Mouse (Mus musculus) neural tube, embryonic 14.5 days (tissue): ENCODE measurements around the gene Aff4. TPM values are rescaled to one million over a fixed set of nuclear protein-coding genes. Genes with fewer than 3 reads are reported as not detected.
"Not testable (repeated sequence)": the region's sequence is repeated elsewhere in the genome, so short reads cannot be mapped to it uniquely, and the experiment has no call there.

Experiments
- ATAC-seq: fragments of 200-750 bp; cut with Nextera tagmentation; 2 replicates; pipeline ENCODE4 v1.8.0; 2017; ENCODE audit warnings: low read depth, mild to moderate bottlenecking, moderate TSS enrichment, moderate library complexity
- H3K27ac ChIP-seq: fragments of 300-500 bp; sonication (generic); 2 replicates; pipeline ENCODE4 v1.5.1; 2014; ENCODE audit warnings: low read depth, mild to moderate bottlenecking, control low read depth, low read length, moderate library complexity, mixed read lengths
- H3K27me3 ChIP-seq: fragments of 300-500 bp; sonication (generic); 2 replicates; pipeline ENCODE4 v1.6.1; 2014; ENCODE audit warnings: low read length; ENCODE audit not compliant: control insufficient read depth, insufficient read depth
- H3K36me3 ChIP-seq: fragments of 300-500 bp; sonication (generic); 2 replicates; pipeline ENCODE4 v1.6.1; 2014; ENCODE audit warnings: low read length, mixed read lengths; ENCODE audit not compliant: control insufficient read depth, insufficient read depth
- H3K4me1 ChIP-seq: fragments of 300-500 bp; sonication (generic); 2 replicates; pipeline ENCODE4 v1.6.1; 2014; ENCODE audit warnings: low read length; ENCODE audit not compliant: control insufficient read depth, insufficient read depth
- H3K4me2 ChIP-seq: fragments of 300-500 bp; sonication (generic); 2 replicates; pipeline ENCODE4 v1.6.1; 2014; ENCODE audit warnings: mild to moderate bottlenecking, low read depth, low read length, control low read depth
- H3K4me3 ChIP-seq: fragments of 300-500 bp; sonication (generic); 2 replicates; pipeline ENCODE4 v1.5.1; 2014; ENCODE audit warnings: low read depth, low read length, control low read depth, mixed read lengths
- H3K9ac ChIP-seq: fragments of 300-500 bp; sonication (generic); replicated peaks from 2 replicates; pipeline ENCODE4 v1.6.1; 2014; ENCODE audit warnings: low read depth, mild to moderate bottlenecking, control low read depth, low read length, mixed read lengths
- H3K9me3 ChIP-seq: fragments of 300-500 bp; sonication (generic); 2 replicates; pipeline ENCODE4 v1.6.1; 2016; ENCODE audit warnings: low read length; ENCODE audit not compliant: control insufficient read depth
- WGBS: fragments of 180-500 bp; shearing (Covaris S2); extraction: QIAGEN DNeasy Blood & Tissue Kit; methylation state at CpG from one replicate; pipeline ENCODE4 v1.1.7; 2014; 5-methylcytosine and 5-hydroxymethylcytosine counted together
- polyA plus RNA-seq: library from polyadenylated mRNA; unstranded; fragments of >200 nt; fragmentation: Nextera tagmentation; extraction: Ambion mirVana; gene quantifications from 2 replicates; pipeline ENCODE4 v1.2.1, GENCODE M21; 2014

The Aff4 gene
- polyA plus RNA-seq, 1 experiment from 2014 or later: 95.0 TPM

DNA sequence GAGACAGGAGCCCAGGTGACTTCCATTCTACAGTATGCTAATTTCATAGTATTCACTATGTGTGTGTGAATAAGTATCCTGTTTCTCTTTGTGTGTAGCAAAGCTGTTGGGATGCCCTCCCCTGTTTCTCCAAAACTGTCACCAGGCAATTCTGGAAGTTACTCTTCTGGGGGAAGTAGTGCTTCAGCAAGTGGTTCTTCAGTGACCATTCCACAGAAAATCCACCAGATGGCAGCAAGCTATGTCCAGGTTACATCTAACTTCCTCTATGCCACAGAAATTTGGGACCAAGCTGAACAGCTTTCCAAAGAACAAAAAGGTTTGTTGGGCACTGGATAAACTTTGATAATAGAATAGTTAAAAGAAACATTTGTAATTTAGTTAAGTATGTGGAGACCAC is 61.1 kb downstream of the Aff4 start:
- peaks cover 84% of the 10 kb centered on the region for H3K36me3 ChIP-seq
- no peak overlapping the region for H3K4me3 ChIP-seq
- H3K9me3 ChIP-seq: no peaks in the 10 kb centered on the region
- H3K27ac ChIP-seq: no peak overlapping the region
- H3K9ac ChIP-seq: no peak overlapping the region
- H3K4me1 ChIP-seq: no peaks in the 10 kb centered on the region
- ATAC-seq: no peak
- no peaks in the 10 kb centered on the region for H3K27me3 ChIP-seq
- H3K4me2 ChIP-seq: no peak overlapping the region

DNA sequence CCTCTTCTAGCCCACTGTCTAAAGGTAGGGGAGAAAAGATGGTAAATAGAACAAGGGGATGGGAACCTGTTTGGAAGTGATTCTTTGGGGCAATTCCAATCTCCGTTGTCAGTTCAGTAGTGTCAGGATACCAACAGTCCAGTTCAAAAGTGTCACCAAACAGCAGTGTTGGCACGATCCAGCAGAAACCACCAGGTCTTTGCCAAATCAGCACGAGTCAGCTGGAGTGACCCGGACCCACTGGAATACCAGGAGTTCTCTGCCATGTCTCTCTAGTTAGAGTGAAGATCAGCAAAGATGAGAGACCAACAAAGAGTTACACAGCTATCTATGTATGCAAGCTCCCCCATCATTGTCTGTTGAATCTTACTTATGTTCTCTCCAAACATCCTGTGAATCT is 63.2 kb downstream of the Aff4 start:
- no peak overlapping the region for H3K27ac ChIP-seq
- H3K4me1 ChIP-seq: no peaks in the 10 kb centered on the region
- WGBS: 94% methylated on average over 4 of the region's 4 CpGs
- no peak overlapping the region for H3K9ac ChIP-seq
- H3K27me3 ChIP-seq: no peaks in the 10 kb centered on the region
- no peak for ATAC-seq
- no peak overlapping the region for H3K4me2 ChIP-seq
- H3K4me3 ChIP-seq: no peak overlapping the region
- no peaks in the 10 kb centered on the region for H3K9me3 ChIP-seq
- peaks cover 83% of the 10 kb centered on the region for H3K36me3 ChIP-seq

DNA sequence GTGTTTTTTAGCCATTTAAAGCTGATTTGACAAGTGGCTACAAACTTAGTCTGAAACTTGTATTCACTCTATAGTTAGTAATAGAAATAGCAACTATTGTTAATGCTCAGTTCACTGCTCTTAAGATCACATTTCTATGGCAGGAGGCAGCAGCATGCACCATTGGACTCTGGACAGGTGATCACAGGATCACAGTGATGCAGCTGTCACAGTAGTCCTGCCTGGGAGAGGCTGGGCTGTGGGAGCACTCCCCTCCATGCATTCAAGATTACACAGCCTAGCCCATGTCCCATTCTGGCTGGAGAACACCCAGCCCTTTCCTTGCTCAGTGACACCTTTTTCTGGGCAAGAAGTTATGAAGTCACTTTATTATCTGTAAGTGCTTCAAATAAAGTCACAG is 67.4 kb downstream of the Aff4 start:
- no peak for ATAC-seq
- H3K36me3 ChIP-seq: peaks cover 54% of the 10 kb centered on the region
- no peak overlapping the region for H3K27ac ChIP-seq
- no peak overlapping the region for H3K9ac ChIP-seq
- H3K4me2 ChIP-seq: no peak overlapping the region
- no peak overlapping the region for H3K4me3 ChIP-seq
- H3K27me3 ChIP-seq: no peaks in the 10 kb centered on the region
- H3K4me1 ChIP-seq: no peaks in the 10 kb centered on the region
- H3K9me3 ChIP-seq: no peaks in the 10 kb centered on the region

DNA sequence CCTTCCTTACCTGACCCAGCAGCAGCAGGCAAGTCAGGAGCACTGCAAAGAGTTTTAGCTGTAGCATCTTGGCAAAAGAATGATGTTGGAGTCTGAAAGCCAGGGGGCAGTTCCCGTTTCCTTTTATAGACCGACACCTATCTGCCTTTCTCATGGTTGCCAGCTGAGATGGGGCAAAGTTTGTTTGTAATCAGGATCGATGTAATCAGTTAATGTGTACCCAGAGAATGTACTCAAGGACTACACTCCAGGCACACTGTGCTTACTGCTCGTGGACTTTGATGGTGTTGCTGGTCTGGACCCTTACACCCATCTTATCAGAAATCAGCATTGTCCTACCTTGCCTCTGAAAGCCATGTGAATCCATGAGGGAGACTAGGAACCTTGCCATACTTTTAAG is 72.4 kb downstream of the Aff4 start, which contains the start of gene Leap2:
Gene Leap2 (minus strand): TSS at position 135 of the 400 bp plus-strand sequence.
- 92% methylated on average over 4 of the region's 4 CpGs for WGBS
- Histone ChIP-seq H3K4me2 (no peak within 1 kb of the TSS), H3K4me3 (no peak within 1 kb of the TSS), H3K9ac (no peak within 1 kb of the TSS), H3K27me3 (no peaks in the 10 kb centered on the region), H3K4me1 (no peaks in the 10 kb centered on the region), H3K27ac (no peak within 1 kb of the TSS), H3K36me3 (peaks cover 13% of the 10 kb centered on the region), H3K9me3 (no peaks in the 10 kb centered on the region)
- no peak for ATAC-seq

DNA sequence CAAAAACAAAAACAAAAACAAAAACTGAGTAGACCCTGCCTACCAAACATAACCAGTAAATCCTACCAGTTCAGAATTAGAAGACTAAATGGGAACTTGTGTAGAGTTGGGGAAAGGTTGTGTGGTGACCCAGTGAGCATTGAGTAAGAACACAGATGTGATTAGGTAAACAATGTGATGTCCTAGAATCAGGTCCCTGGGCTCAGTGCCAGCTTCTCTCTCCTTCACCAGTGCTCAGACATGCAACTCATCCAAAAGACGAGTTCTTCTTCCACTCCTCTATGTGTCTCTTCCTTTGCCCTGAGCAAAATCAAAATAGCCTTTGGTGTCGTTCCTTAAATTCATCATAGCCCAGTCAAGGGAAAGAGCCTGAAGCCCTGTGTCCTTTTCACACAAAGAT is 74.2 kb downstream of the Aff4 start:
- no peaks in the 10 kb centered on the region for H3K9me3 ChIP-seq
- H3K4me3 ChIP-seq: no peak overlapping the region
- H3K9ac ChIP-seq: no peak overlapping the region
- ATAC-seq: no peak
- no peaks in the 10 kb centered on the region for H3K27me3 ChIP-seq
- no peak overlapping the region for H3K27ac ChIP-seq
- peaks cover 15% of the 10 kb centered on the region; the same call in 1 of the 2 replicates for H3K36me3 ChIP-seq
- H3K4me1 ChIP-seq: peaks cover 5% of the 10 kb centered on the region; the same call in 1 of the 2 replicates
- H3K4me2 ChIP-seq: no peak overlapping the region
- WGBS: 80% methylated on average over 2 of the region's 2 CpGs

DNA sequence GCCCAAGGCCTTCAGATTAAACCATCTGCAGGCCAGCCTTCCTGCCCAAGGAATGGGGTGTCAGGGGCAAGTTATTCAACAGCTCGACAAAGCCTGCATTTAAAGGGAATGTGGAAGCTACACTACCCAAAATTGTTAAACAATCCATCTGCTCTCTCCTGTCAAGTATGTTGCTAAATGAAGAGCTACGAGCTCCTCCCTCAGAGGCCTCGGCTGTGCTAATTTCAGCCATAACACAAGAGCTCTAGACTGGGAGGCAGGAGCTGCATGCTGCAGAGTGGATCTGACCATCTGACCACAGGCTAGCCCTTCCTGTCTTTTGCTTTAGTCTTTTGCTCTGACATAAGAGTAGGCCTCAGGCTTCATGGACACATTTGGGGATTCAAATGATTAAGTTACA is 74.6 kb downstream of the Aff4 start:
- H3K4me1 ChIP-seq: peaks cover 6% of the 10 kb centered on the region; the same call in 1 of the 2 replicates
- no peaks in the 10 kb centered on the region for H3K27me3 ChIP-seq
- no peak overlapping the region for H3K4me3 ChIP-seq
- no peak overlapping the region for H3K27ac ChIP-seq
- ATAC-seq: no peak
- peaks cover 10% of the 10 kb centered on the region; the same call in 1 of the 2 replicates for H3K36me3 ChIP-seq
- H3K9ac ChIP-seq: no peak overlapping the region
- WGBS: 71% methylated on average over 3 of the region's 3 CpGs
- H3K9me3 ChIP-seq: no peaks in the 10 kb centered on the region
- no peak overlapping the region for H3K4me2 ChIP-seq

DNA sequence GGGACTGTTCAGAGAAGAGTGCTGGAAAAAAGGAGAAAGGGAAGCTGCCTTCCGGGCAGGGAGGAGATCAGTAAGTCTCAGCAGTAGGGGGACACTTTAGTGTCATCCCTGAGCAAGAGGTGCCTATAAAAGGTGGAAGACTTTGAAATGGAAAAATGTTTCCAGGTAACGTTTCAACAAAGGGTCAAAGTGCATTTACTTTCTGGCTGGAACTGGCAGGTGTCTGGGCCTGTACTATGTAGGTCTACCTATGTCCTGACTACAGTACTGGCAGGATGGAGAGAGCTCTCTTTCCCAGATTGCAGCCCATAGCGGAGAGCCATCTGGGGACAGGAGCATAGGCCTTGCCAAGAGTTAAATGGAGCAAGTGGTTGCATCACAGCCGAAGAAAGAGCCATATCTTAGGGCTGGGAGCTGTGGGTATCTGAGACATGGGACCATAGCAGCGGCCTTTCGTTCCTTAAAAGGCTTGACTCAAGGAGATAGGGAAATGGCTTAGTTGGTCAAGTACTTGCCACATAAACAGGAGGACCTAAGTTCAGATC is 75.2 kb downstream of the Aff4 start:
- Histone ChIP-seq H3K36me3 (0 out of 2 replicates have a peak, but pooled peaks cover 7% of the 10 kb centered on the region), H3K9ac (no peak overlapping the region), H3K27ac (no peak overlapping the region), H3K4me2 (no peak overlapping the region), H3K9me3 (no peaks in the 10 kb centered on the region), H3K27me3 (no peaks in the 10 kb centered on the region), H3K4me1 (peaks cover 6% of the 10 kb centered on the region; the same call in 1 of the 2 replicates), H3K4me3 (no peak overlapping the region)
- no peak for ATAC-seq
- 86% methylated on average over 6 of the region's 6 CpGs for WGBS

DNA sequence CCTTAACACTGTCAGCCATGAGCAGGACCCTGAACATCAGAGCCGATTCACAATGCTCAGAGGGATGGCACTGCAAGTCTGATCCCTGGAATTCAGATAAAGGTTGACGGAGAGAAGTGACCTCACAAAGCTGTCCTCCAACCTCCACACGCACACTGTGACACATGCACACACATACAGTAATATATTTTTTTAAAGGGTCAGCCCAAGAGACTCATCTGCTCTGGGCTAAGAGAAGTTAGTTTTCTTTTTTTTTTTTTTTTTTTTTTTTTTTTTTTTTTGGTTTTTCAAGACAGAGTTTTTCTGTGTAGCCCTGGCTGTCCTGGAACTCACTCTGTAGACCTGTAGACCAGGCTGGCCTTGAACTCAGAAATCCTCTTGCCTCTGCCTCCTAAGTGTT is 76.3 kb downstream of the Aff4 start:
- H3K27ac ChIP-seq, H3K4me2 ChIP-seq, H3K9me3 ChIP-seq, ATAC-seq, H3K4me3 ChIP-seq, H3K4me1 ChIP-seq, H3K27me3 ChIP-seq, H3K9ac ChIP-seq, H3K36me3 ChIP-seq: not testable (repeated sequence)
- 93% methylated on average over 3 of the region's 3 CpGs for WGBS

DNA sequence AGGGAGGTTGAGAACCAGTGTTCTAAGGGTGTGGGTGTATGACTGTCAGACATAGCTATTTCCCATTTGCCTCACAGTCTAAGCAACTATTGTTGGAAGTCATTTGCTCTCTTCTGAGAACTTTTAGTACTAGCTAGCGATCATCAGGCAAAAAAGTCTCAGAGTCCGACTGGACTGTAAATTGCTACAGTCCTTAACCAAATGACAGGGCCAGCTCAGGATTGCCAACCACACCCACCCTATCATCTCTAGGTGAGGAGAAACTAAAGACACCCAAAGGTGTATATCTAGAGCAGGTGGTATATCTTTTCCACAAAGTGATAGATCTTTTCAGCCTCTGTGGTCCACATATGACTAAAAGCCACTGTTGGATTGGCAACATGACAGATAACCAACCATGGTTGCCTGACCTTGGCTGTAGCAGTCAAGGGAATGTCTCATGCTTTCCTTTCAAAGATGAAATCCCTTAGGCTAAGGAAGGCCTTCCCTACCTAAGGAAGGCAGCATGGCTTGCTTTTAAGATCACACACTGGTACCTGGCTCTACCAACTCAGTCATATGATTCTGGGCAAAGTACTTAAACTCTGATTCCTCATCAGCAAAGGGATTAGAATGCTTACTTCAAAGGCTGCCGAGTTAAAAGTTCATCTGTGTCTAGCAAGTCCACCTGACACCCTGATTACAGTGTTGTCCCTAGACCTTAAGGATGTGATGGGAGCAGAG is 77.5 kb downstream of the Aff4 start:
- 89% methylated on average over 3 of the region's 3 CpGs for WGBS
- no peak for ATAC-seq
- H3K4me1 ChIP-seq: peaks cover 6% of the 10 kb centered on the region; the same call in 1 of the 2 replicates
- H3K4me2 ChIP-seq: no peak overlapping the region
- H3K27me3 ChIP-seq: no peaks in the 10 kb centered on the region
- H3K36me3 ChIP-seq: 0 out of 2 replicates have a peak, but pooled peaks cover 7% of the 10 kb centered on the region
- no peak overlapping the region for H3K9ac ChIP-seq
- no peak overlapping the region for H3K27ac ChIP-seq
- no peak overlapping the region for H3K4me3 ChIP-seq
- no peaks in the 10 kb centered on the region for H3K9me3 ChIP-seq
